Mouse (Mus musculus) liver, postnatal 0 days (tissue): ENCODE measurements around the gene Spsb2. TPM values are rescaled to one million over a fixed set of nuclear protein-coding genes. Genes with fewer than 3 reads are reported as not detected.

ENCODE experiments used
- ATAC-seq: fragments of 200-750 bp; cut with Nextera tagmentation; 2 replicates; pipeline ENCODE4 v1.8.0; 2017; ENCODE audit warnings: mild to moderate bottlenecking, moderate library complexity
- DNase-seq: peaks from one replicate; pipeline ENCODE4 v3.0.0-alpha.2; 2016
- H3K27ac ChIP-seq: fragments of 300-500 bp; sonication (generic); 2 replicates; pipeline ENCODE4 v1.5.1; 2014; ENCODE audit warnings: antibody characterized with exemption, moderate library complexity, mild to moderate bottlenecking, low read depth
- H3K27me3 ChIP-seq: fragments of 300-500 bp; sonication (generic); 2 replicates; pipeline ENCODE4 v1.6.1; 2014; ENCODE audit warnings: low read length, control low read depth, mixed read lengths; ENCODE audit not compliant: insufficient read depth
- H3K36me3 ChIP-seq: fragments of 300-500 bp; sonication (generic); replicated peaks from 2 replicates; pipeline ENCODE4 v1.6.1; 2014; ENCODE audit warnings: mild to moderate bottlenecking, control low read depth, low read length, moderate library complexity, mixed read lengths; ENCODE audit not compliant: insufficient read depth
- H3K4me1 ChIP-seq: fragments of 300-500 bp; sonication (generic); 2 replicates; pipeline ENCODE4 v1.6.1; 2014; ENCODE audit warnings: antibody characterized with exemption, mild to moderate bottlenecking, control low read depth; ENCODE audit not compliant: insufficient read depth
- H3K4me2 ChIP-seq: fragments of 300-500 bp; sonication (generic); 2 replicates; pipeline ENCODE4 v1.6.1; 2014; ENCODE audit warnings: low read depth, mild to moderate bottlenecking, low read length, moderate library complexity, mixed read lengths
- H3K4me3 ChIP-seq: fragments of 300-500 bp; sonication (generic); 2 replicates; pipeline ENCODE4 v1.5.1; 2014; ENCODE audit warnings: low read depth, low read length
- H3K9ac ChIP-seq: fragments of 300-500 bp; sonication (generic); replicated peaks from 2 replicates; pipeline ENCODE4 v1.6.1; 2014; ENCODE audit warnings: mild to moderate bottlenecking, moderate library complexity
- H3K9me3 ChIP-seq: fragments of 300-500 bp; sonication (generic); 2 replicates; pipeline ENCODE4 v1.6.1; 2016; ENCODE audit warnings: mild to moderate bottlenecking, control low read depth, low read length, mixed read lengths
- CTCF ChIP-seq: sonication (generic); IDR thresholded peaks from 2 replicates; pipeline ENCODE4 v1.5.1; 2016; ENCODE audit warnings: antibody characterized with exemption, low read depth
- EP300 ChIP-seq: IDR thresholded peaks from 2 replicates; pipeline ENCODE4 v1.6.1; 2016; ENCODE audit warnings: antibody characterized with exemption, low read depth, mild to moderate bottlenecking
- WGBS: fragments of 180-500 bp; shearing (Covaris S2); extraction: QIAGEN DNeasy Blood & Tissue Kit; methylation state at CpG from one replicate; pipeline ENCODE4 v1.1.7; 2014; ENCODE audit not compliant: insufficient replicate concordance; 5-methylcytosine and 5-hydroxymethylcytosine counted together
- polyA plus RNA-seq: library from polyadenylated mRNA; unstranded; fragments of >200 nt; fragmentation: Nextera tagmentation; extraction: Ambion mirVana; gene quantifications from 2 replicates; pipeline ENCODE4 v1.2.1, GENCODE M21; 2015

Gene Spsb2
- polyA plus RNA-seq, 1 experiment from 2014 or later = 11.4 TPM

DNA sequence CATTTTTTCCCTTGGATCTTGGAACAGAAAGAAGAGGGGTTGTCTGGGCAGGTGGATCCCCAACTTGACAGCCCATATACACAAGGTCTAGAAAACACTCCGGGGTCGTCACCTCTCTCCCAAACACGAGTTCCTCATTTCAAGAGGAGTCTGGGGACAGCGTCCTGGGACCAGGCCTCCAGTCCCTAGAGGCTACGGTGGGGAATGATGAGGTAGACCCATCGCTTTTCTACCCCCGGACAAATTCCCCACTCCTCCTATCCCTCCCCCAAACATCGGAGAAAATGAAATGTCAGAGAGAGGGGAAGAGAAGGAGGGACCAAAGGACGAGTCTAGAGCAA lies 39.8 kb upstream of the Spsb2 start:
- 3% methylated on average over 9 of the region's 9 CpGs for WGBS
- no peak for DNase-seq
- peak overlapping the region; percentile 78 for H3K4me2 ChIP-seq
- no peak for ATAC-seq
- H3K4me1 ChIP-seq = 0 out of 2 replicates have a peak, but pooled peaks cover 7% of the 10 kb centered on the region
- peak overlapping the region; percentile 31; the same call in 1 of the 2 replicates for H3K9ac ChIP-seq
- TF ChIP-seq EP300 (no peak), CTCF (no peak)
- peak overlapping the region; percentile 48 for H3K4me3 ChIP-seq
- no peaks in the 10 kb centered on the region for H3K36me3 ChIP-seq
- peaks cover 21% of the 10 kb centered on the region for H3K27me3 ChIP-seq
- no peak overlapping the region for H3K27ac ChIP-seq
- H3K9me3 ChIP-seq = no peaks in the 10 kb centered on the region

- Histone ChIP-seq H3K27ac (no peak within 1 kb of the TSS), H3K9me3 (no peaks in the 10 kb centered on the region), H3K4me3 (peak within 1 kb of the TSS; percentile 48), H3K9ac (peak within 1 kb of the TSS; percentile 31), H3K4me2 (peak within 1 kb of the TSS; percentile 78), H3K27me3 (peaks cover 21% of the 10 kb centered on the region), H3K36me3 (no peaks in the 10 kb centered on the region), H3K4me1 (0 out of 2 replicates have a peak, but pooled peaks cover 7% of the 10 kb centered on the region)
- ATAC-seq = peak; percentile 45; the same call in 1 of the 2 replicates
- TF ChIP-seq CTCF (no peak), EP300 (no peak)
- WGBS = 2% methylated on average over 47 of the region's 54 CpGs
- DNase-seq = peak; percentile 55
Measured at GRCm38 (mm10) chr6:124769101-124769765, 39.2 kb upstream of the Spsb2 start, which contains the start of gene Eno2. Gene Eno2, minus strand, starts transcription at chr6:124769673.

- no peak overlapping the region for H3K9ac ChIP-seq
- WGBS = 39% methylated on average over 7 of the region's 7 CpGs
- H3K9me3 ChIP-seq = no peaks in the 10 kb centered on the region
- H3K4me2 ChIP-seq = peak overlapping the region; percentile 78; the same call in 1 of the 2 replicates
- H3K4me3 ChIP-seq = no peak overlapping the region
- H3K4me1 ChIP-seq = 0 out of 2 replicates have a peak, but pooled peaks cover 7% of the 10 kb centered on the region
- TF ChIP-seq CTCF (no peak), EP300 (no peak)
- ATAC-seq = no peak
- no peak overlapping the region for H3K27ac ChIP-seq
- peaks cover 21% of the 10 kb centered on the region for H3K27me3 ChIP-seq
- DNase-seq = no peak
- H3K36me3 ChIP-seq = no peaks in the 10 kb centered on the region
Measured at GRCm38 (mm10) chr6:124770013-124770412, 38.4 kb upstream of the Spsb2 start.

DNA sequence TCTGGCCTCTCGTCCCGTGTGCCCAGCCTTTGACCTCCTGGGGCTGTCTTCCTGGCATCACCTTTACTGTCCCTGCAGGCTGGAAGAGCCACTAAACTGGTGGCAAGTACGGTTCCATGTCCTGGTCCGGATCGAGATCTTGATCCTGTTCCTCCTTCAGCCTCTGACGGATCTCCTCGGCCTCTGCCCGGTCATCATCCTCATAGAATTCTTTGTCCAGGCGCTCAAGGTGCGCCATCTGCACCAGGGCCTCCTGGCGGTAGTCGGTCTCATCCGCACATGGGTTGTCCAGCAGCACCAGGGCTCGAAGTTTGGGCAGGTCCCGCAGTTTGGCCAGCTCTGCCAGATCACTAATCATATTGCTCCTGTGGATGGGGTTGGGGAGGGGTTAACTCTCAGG lies 38.0 kb upstream of the Spsb2 start:
- Histone ChIP-seq H3K4me2 (no peak overlapping the region), H3K4me1 (0 out of 2 replicates have a peak, but pooled peaks cover 7% of the 10 kb centered on the region), H3K4me3 (no peak overlapping the region), H3K27me3 (peaks cover 21% of the 10 kb centered on the region), H3K9me3 (no peaks in the 10 kb centered on the region), H3K9ac (no peak overlapping the region), H3K36me3 (no peaks in the 10 kb centered on the region), H3K27ac (no peak overlapping the region)
- DNase-seq = no peak
- no peak for TF ChIP-seq CTCF
- TF ChIP-seq EP300 = no peak
- no peak for ATAC-seq
- WGBS = 80% methylated on average over 15 of the region's 15 CpGs

- peak; percentile 17; the same call in 1 of the 2 replicates for ATAC-seq
- WGBS = 3% methylated on average over 23 of the region's 23 CpGs
Measured at GRCm38 (mm10) chr6:124779222-124779983, 29.1 kb upstream of the Spsb2 start, which contains the start of gene Lrrc23. Gene Lrrc23, minus strand, starts transcription at chr6:124779727.

DNA sequence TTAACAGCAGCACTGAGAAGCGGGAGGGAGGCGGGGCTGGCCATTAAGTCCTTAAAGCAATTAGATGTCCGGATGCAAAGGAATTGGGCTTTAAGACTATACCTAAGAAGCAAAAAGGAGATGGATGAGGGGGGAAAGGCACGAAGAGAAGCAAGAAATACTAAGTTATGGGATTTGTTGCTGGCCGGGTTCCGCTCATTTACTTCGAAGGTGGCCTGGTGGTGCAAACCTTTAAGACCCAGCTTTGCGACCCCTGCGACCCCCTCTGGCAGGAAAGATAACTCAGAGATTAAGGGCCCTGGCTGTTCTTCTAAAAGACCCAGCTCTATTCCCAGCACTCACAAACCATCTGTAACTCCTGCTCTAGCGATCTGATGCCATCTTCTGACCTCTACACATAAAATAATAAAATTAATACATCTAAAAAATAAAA lies 28.5 kb upstream of the Spsb2 start:
- Histone ChIP-seq H3K4me2 (peak overlapping the region; percentile 61), H3K36me3 (no peaks in the 10 kb centered on the region), H3K27ac (no peak overlapping the region), H3K4me3 (peak overlapping the region; percentile 33), H3K4me1 (peaks cover 12% of the 10 kb centered on the region), H3K27me3 (0 out of 2 replicates have a peak, but pooled peaks cover 5% of the 10 kb centered on the region), H3K9ac (no peak overlapping the region), H3K9me3 (no peaks in the 10 kb centered on the region)
- 15% methylated on average over 10 of the region's 10 CpGs for WGBS
- TF ChIP-seq EP300 = no peak
- no peak for TF ChIP-seq CTCF
- no peak for ATAC-seq
- no peak for DNase-seq

More at GRCm38 (mm10) chr6:124779222-124779983, 29.1 kb upstream of the Spsb2 start, which contains the start of gene Lrrc23:
- Histone ChIP-seq H3K27ac (no peak within 1 kb of the TSS), H3K4me2 (peak within 1 kb of the TSS; percentile 61), H3K4me1 (peaks cover 12% of the 10 kb centered on the region), H3K27me3 (0 out of 2 replicates have a peak, but pooled peaks cover 5% of the 10 kb centered on the region), H3K9ac (no peak within 1 kb of the TSS), H3K9me3 (no peaks in the 10 kb centered on the region), H3K36me3 (no peaks in the 10 kb centered on the region), H3K4me3 (peak within 1 kb of the TSS; percentile 33)
- TF ChIP-seq CTCF (no peak), EP300 (no peak)
- DNase-seq = no peak
